Mouse (Mus musculus): ENCODE results near the gene Erp29. TPM values are rescaled to one million over a fixed set of nuclear protein-coding genes. Genes with fewer than 3 reads are reported as not detected.

The Erp29 gene
- total RNA-seq, 2 experiments from 2014 or later: 32.2 to 39.4 TPM

DNA sequence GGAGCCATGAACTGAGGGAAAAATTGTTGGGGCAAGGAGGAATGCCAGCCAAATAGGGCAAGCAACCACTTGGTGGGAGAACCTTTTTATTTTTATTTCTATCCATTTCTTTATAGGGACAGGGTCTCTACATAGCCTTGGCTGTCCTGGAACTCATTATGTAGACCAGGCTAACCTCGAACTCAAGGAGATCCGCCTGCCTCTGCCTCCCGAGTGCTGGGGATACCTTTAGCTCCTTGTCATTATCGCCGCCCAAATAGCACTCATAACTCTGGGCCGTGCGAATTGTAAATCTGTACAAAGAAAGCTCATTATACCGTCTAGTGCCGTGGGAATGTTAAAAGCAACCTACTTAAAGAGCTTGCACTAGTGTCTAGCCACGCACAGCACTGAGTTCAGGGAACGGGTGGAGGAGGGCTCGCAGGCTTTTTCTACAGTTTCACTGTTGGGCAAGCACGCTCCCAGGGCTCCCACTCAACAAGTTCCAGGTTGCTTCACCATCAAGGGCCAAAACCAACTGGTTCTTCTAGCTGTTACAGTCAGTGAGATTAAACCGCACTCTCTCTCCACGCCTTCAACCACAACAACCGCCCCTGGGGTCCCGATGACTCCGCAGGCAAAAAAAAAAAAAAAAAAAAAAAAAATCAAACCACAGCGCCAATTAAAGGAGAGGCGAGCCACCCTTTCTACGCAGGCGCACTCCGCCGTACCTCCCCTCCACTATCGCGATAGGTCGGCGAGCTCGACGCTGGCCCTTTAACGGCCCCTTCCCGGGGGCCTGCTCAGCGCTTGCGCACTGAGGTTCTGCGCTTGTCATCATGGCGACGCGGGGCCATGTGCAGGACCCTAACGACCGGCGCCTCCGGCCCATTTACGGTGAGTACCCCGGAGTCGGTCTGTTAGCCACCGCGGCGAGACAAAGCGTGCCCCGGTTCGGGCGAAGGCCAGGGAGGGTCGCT is 54.8 kb downstream of the Erp29 start, which contains the start of gene Naa25:
TSS of gene Naa25 (plus strand) at position 750 of the 959 bp plus-strand sequence.
- intact Hi-C loops (cut with DNase I): no loop called here
- Histone ChIP-seq H3K27ac (peak within 1 kb of the TSS; percentile 94), H3K4me3 (peak within 1 kb of the TSS; percentile 99)
- no peak for TF ChIP-seq CTCF (IDR thresholded peaks at IDR 0.05)
- DNase-seq: peak; percentile 98

DNA sequence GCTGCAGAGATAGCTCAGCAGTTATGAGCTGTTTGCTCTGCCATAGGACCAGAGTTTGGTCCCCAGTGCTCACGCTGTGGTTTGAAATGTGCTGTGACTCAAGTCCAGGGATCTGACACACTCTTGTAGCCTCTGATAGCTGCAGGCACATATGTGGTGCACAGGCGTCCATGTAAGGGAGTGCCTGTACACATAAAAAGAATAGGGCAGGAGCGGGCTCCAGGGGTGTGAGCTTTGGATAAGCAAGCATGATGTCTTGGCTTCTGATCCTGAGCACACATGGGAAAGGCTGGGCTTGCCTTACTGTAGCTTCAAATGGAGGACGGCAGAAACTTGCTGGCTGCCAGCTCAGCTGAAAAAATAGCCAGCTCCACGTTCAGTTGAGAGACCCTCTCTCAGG is 56.7 kb downstream of the Erp29 start:
- TF ChIP-seq CTCF (IDR thresholded peaks at IDR 0.05): no peak
- Histone ChIP-seq H3K27ac (no peak overlapping the region), H3K4me3 (no peak overlapping the region)
- intact Hi-C loops (cut with DNase I): no loop called here
- no peak for DNase-seq

- no peak overlapping the region for H3K4me3 ChIP-seq
- no peak for TF ChIP-seq CTCF (IDR thresholded peaks at IDR 0.05)
- DNase-seq: no peak
- intact Hi-C loops (cut with DNase I): no loop called here
- no peak overlapping the region for H3K27ac ChIP-seq
These were observed 58.9 kb downstream of the Erp29 start for GRCm38 (mm10) chr5:121393402-121393801.

- H3K4me3 ChIP-seq: no peak overlapping the region
- no peak for DNase-seq
- intact Hi-C loops (cut with DNase I): no loop called here
- no peak overlapping the region for H3K27ac ChIP-seq
- peak; percentile 86 for TF ChIP-seq CTCF (IDR thresholded peaks at IDR 0.05)
These were observed 59.5 kb downstream of the Erp29 start for GRCm38 (mm10) chr5:121392667-121393380.

- no peak overlapping the region for H3K4me3 ChIP-seq
- intact Hi-C loops (cut with DNase I): no loop called here
- no peak for TF ChIP-seq CTCF (IDR thresholded peaks at IDR 0.05)
- peak overlapping the region; percentile 54 for H3K27ac ChIP-seq
- DNase-seq: no peak
These were observed 62.6 kb downstream of the Erp29 start for GRCm38 (mm10) chr5:121389691-121390090.

DNA sequence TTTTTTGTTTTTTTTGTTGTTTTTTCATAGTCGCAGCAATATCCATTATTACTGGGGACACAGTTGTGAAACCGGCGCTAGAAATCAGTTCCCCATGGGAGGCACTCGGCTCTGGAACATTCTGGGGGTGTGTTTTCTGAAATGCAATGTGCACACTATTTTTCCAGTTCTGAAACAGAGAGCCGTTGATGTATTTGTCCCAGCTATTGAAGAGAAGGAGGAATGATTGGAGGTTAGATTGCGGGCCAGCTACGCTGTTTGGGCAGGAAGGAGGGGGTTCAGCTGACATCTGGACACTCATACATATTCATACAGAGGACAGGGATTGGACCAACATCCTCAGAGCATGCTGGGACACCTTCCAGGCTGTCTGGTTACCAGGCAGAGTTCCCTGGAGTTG is 63.2 kb downstream of the Erp29 start:
- peak; percentile 42 for DNase-seq
- H3K4me3 ChIP-seq: no peak overlapping the region
- TF ChIP-seq CTCF (IDR thresholded peaks at IDR 0.05): no peak
- intact Hi-C loops (cut with DNase I): no loop called here
- peak overlapping the region; percentile 54 for H3K27ac ChIP-seq

DNA sequence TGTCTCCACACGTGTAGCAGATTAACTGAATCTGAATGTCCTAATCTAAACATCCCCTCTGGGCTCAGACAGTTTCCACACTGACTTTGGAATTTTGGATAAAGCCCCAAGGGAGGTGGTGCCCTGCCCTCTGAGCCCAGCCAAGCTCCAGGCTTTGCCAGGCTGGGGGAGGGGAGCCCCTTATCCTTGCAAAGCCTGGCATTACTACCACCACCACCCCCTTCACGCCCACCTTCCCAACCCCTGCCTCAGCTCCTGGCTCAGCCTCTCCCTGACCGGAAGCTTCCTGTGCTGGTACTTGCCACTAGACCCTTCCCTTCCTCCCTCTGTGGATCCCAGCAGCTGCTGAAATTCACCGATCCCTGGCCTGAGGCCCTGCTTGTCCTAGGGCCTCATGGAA is 65.2 kb downstream of the Erp29 start:
- DNase-seq: peak; percentile 47
- intact Hi-C loops (cut with DNase I): no loop called here
- no peak for TF ChIP-seq CTCF (IDR thresholded peaks at IDR 0.05)
- Histone ChIP-seq H3K4me3 (no peak overlapping the region), H3K27ac (peak overlapping the region; percentile 99)

GRCm38 (mm10) chr5:121386120-121386909 is 66.0 kb downstream of the Erp29 start:
- TF ChIP-seq CTCF (IDR thresholded peaks at IDR 0.05): no peak
- no peak for DNase-seq
- H3K4me3 ChIP-seq: peak overlapping the region; percentile 90
- intact Hi-C loops (cut with DNase I): no loop called here
- H3K27ac ChIP-seq: peak overlapping the region; percentile 99

DNA sequence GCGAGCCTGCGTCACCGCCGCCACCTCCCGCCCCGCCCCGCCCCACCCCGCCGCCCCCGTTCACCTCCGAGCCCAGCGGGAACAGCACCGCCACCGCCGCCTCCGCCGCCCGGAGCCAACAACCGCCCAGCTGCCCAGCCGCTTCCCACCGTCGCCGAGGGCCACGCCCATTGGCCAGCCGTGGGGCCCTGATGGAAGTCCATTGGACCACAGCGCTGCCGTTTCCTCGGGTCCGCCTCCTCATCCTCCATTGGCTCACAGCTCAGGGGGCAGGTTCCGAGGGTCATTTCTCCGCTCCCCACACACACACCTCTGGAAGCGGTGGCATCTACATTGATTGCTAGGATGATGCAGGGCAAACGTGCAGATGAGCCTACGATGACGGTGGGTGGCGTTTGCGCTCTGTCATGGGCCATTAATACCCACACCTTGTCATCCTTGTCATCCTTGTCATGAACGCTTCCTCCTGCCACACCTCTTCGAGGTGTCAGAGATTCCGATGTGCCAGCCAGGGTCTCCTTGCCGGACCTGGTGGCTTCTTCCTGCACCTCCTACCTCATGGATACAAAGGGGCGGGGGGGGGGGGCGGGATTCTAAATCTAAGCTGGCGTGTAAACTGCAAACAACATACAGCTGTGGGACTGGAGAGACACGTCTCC is 66.7 kb downstream of the Erp29 start, which contains the start of gene Trafd1:
TSS of gene Trafd1 (minus strand) at position 172 of the 659 bp plus-strand sequence.
- Histone ChIP-seq H3K27ac (peak within 1 kb of the TSS; percentile 99), H3K4me3 (peak within 1 kb of the TSS; percentile 90)
- DNase-seq: peak; percentile 99
- TF ChIP-seq CTCF (IDR thresholded peaks at IDR 0.05): no peak
- intact Hi-C loops (cut with DNase I): no loop called here

GRCm38 (mm10) chr5:121384757-121385460 is 67.4 kb downstream of the Erp29 start:
- no peak for TF ChIP-seq CTCF (IDR thresholded peaks at IDR 0.05)
- Histone ChIP-seq H3K4me3 (peak overlapping the region; percentile 90), H3K27ac (peak overlapping the region; percentile 99)
- intact Hi-C loops (cut with DNase I): loop anchor here (5.0 kb wide), 1 partner anchor 168 kb away; no protein-coding TSS in a partner anchor
- no peak for DNase-seq
